Mouse (Mus musculus) layer of hippocampus, adult 2 months (tissue): ENCODE data around the gene Nsmce1. TPM values are rescaled to one million over a fixed set of nuclear protein-coding genes. Genes with fewer than 3 reads are reported as not detected.
"Not testable (repeated sequence)": the region's sequence is repeated elsewhere in the genome, so short reads cannot be mapped to it uniquely, and the experiment has no call there.

Experiments
- DNase-seq, 2 experiments: peaks; one replicate each; pipeline ENCODE4 v3.0.0; 2022; ENCODE audit warnings: low spot score in 2 of 2
- H3K27ac ChIP-seq: fragments of 200-600 bp; 2 replicates; pipeline ENCODE4 v1.8.1; 2022
- H3K4me3 ChIP-seq: fragments of 200-600 bp; 2 replicates; pipeline ENCODE4 v1.8.1; 2022; ENCODE audit warnings: mild to moderate bottlenecking
- CTCF ChIP-seq: fragments of 200-600 bp; conservative IDR thresholded peaks from 2 replicates; pipeline ENCODE4 v1.8.1; 2022; ENCODE audit warnings: antibody characterized with exemption, mild to moderate bottlenecking, moderate library complexity
- total RNA-seq, 2 experiments: library from RNA; stranded (reverse); gene quantifications; 2 replicates each; pipeline ENCODE4 v1.2.3; 2021

Gene Nsmce1
- total RNA-seq, 2 experiments from 2014 or later: 16.0 to 16.4 TPM

- Histone ChIP-seq H3K27ac (peak within 1 kb of the TSS; percentile 92), H3K4me3 (peak within 1 kb of the TSS; percentile 62)
- peak; percentile 88 to 92 for DNase-seq
- TF ChIP-seq CTCF: no peak
Measured at GRCm38 (mm10) chr7:125444464-125445401, 46.7 kb downstream of the Nsmce1 start, which contains the start of gene Kdm8. TSS of gene Kdm8 (plus strand) at chr7:125444676.

DNA sequence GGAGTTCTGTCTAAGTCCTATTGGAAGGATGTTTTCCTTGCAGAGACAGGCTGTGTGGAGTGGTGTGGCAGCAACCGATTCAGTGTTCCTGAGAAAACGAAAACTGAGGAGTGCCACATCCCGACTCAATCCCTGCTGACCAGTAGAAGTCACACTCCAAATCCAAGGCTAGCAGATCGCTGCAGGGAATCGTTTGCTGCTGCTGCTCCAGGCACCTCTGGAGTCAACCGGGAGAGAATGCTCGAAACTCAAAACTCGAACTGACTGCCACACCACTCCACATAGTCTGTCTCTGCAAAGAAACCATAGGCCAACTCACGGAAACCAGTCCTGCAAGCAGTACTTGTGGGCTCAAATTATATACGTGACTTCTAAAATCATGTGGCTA lies 47.3 kb downstream of the Nsmce1 start:
- no peak for DNase-seq
- TF ChIP-seq CTCF: no peak

DNA sequence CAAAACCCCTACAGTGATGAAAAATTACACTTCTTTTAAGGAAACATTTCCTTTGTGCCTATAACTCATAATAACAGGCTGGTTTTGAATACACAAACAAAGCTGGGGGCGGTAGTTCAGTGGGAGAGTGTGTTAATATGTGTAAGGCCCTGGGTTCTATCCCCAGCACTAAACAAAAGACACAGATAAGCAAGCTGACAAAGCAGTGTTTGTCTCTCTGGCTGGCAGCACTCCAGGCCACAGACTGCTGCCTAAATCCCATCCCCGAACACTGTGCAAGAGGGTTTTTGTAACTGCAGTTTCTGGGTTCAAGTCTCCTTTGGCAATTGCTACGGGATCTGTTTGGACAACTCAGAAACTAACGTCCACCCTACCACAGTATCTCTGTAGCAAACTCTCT lies 49.1 kb downstream of the Nsmce1 start:
- no peak for DNase-seq
- TF ChIP-seq CTCF: no peak
- Histone ChIP-seq H3K27ac (no peak overlapping the region), H3K4me3 (no peak overlapping the region)

More for the DNA sequence above, 47.3 kb downstream of the Nsmce1 start:
- Histone ChIP-seq H3K4me3 (peak overlapping the region; percentile 62), H3K27ac (peak overlapping the region; percentile 92)

GRCm38 (mm10) chr7:125434666-125435290 lies 56.6 kb downstream of the Nsmce1 start:
- Histone ChIP-seq H3K4me3 (no peak overlapping the region), H3K27ac (0 out of 2 replicates have a peak overlapping the region, but pooled peaks have one; percentile 5)
- no peak for DNase-seq
- TF ChIP-seq CTCF: no peak

DNA sequence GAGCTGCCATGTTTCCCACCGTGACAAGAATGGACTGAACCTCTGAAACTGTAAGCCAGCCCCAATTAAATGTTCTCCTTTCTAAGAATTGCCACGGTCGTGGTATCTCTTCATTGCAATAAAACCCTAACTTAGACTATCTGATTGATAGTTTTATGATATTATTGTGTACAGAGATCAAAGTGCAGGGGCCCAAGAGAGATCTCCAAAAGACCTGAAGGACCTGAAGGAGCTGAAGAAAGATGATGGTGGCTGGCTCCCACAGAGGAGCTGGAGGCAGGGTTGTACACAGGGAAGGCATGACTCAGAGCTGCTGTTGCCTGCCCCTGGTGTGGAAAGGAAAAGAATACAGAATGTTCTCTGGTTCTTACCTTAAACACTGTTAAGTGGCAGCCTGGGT lies 57.5 kb downstream of the Nsmce1 start:
- no peak for TF ChIP-seq CTCF

DNA sequence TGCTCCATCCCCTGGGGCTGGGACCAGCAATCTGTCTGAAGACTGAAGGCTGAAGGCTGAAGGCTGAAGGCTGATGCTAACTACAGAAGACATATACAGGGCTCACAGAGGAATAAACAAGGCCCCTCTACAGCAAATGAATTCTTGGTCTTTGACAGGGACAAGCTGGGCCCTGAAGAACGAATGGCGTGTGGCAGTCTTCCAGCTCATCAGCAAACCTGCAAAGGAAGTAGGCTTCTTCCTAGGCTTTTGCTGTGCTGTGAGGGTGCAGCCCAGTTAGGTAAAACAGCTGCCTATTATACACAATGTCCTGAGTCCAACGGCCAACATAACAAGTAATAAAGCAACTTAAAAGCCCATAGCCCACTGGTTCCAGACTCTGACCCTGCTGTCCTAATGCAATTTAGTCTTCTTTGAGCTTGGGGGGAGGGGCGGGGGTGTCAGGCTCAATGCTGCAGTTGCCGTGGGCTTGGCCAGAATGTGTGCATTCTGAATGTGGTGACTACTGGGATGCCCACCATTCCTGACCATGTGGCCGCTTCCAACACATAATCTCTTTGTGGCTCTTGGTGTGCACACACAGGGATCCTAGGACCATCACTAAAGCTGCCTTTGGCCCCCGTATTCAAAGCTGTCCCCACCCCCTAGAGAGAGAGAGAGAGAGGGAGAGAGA lies 61.1 kb downstream of the Nsmce1 start:
- no peak overlapping the region for H3K27ac ChIP-seq
- H3K4me3 ChIP-seq: no peak overlapping the region
- no peak for TF ChIP-seq CTCF
- DNase-seq: no peak

More for the DNA sequence above, 57.5 kb downstream of the Nsmce1 start:
- Histone ChIP-seq H3K27ac (no peak overlapping the region), H3K4me3 (no peak overlapping the region)
- no peak for DNase-seq

DNA sequence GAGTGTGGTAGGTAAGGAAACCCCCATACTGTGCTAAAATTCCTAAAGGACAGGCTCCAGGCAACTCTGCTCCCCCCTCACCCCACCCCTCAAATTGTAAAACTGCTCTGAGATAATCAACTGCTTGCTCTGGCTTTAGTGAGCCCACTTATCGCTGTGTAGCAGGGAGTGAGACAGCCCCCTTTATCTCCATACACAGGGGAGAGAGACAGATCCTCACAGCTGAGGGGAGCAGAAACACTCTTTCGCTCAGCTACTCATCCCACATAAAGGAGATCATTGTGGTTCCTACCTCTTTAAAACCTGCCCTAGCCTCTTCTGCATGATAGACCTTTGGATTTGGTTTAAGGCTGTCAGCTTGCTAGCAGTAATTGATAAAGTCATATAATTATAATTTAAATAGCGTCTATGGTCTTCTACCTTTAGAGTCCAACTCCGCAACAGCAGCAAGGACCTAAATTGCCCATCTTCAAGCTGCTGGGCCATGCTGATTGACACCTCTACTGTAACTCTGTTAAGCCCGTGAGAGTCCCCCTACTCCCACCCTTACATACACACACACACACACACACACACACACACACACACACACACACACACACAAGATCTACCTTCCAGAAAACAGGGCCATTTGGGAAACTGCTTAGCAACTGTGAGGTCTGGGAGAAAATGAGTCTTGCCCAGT lies 62.4 kb downstream of the Nsmce1 start:
- H3K27ac ChIP-seq, H3K4me3 ChIP-seq, DNase-seq: not testable (repeated sequence)

DNA sequence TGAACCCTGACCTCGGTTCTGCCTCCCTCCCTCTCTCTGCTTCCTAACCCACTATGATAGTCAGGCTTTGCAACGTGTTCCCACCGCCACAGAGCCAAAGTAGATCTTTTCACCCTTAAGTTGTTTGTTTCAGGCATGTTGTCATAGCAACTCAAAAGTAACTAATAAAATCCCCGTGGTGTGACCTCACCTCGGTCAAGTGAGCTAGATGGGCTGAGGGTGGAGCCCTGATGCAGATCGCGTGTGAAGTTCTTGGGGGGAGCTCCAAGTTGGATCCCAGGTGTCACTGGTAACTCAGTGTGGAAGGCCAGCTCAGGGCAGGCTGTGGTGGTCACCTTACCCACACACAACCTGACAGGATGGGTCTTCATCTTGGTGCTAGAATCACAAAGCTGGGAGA lies 63.0 kb downstream of the Nsmce1 start:
- TF ChIP-seq CTCF: no peak
- DNase-seq: no peak
- no peak overlapping the region for H3K4me3 ChIP-seq
- no peak overlapping the region for H3K27ac ChIP-seq

- Histone ChIP-seq H3K4me3 (no peak overlapping the region), H3K27ac (no peak overlapping the region)
- DNase-seq: no peak
- TF ChIP-seq CTCF: no peak
Measured at GRCm38 (mm10) chr7:125427492-125428090, 63.8 kb downstream of the Nsmce1 start.

DNA sequence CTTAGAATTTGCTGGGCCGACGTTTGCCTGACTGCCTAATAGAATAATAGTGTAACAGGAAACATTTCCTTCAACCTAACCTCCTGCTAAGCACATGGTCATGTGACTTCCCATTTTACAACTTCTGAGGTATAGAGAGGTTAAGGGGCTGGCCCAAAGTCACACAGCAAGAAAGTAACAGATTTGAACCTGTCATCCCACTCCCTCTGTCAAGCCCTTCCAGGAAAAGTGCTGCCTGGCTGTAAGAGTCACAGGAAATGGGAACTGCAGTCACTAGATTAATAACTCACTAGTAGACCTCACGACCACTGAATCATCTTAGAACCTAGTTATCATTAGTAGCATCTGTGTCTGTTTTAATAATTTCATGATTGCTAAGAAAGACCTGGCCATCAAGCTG lies 68.3 kb downstream of the Nsmce1 start:
- TF ChIP-seq CTCF: no peak
- no peak overlapping the region for H3K27ac ChIP-seq
- H3K4me3 ChIP-seq: no peak overlapping the region
- no peak for DNase-seq

DNA sequence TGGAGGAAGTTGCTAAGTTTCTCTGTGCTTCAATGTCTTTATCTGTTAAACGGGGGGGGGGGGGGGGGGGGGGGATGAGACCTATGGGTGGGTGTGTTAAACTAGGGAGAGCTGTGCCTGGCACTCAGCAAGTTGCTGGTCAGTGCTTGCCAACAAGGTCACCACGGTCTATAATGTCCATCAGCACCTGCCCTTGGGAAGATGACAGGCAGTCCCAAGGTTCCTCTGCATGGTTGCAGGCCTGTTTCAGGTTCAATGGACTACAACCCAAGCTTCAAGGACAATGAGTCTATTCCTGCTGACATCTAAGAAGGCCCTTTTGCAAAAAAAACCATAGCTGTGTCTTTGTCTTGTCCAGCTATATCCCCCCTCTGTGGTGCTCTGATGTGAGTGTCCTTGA lies 69.5 kb downstream of the Nsmce1 start:
- TF ChIP-seq CTCF: no peak
- no peak overlapping the region for H3K4me3 ChIP-seq
- no peak for DNase-seq
- no peak overlapping the region for H3K27ac ChIP-seq

DNA sequence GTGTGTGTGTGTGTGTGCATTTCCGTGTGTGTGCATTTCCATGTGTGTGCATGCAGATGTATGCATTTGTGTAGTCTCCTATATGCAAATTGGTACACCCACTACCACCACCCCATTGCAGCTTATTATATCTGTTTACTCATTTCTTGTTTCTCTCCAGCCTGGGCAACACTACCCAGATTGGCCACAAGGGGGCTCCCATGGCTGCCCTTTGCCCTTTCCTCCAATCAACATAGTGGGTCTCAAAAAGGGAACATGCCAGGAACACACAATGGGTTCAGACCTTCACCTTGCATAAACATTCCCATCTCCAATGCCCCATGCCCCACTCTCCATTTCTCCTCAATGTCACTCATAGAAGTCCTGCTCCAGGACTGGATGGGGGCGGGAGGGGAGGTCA lies 71.2 kb downstream of the Nsmce1 start:
- peak; percentile 76 for TF ChIP-seq CTCF
- H3K27ac ChIP-seq: no peak overlapping the region
- DNase-seq: peak in 1 of 2 experiments; percentile 39
- H3K4me3 ChIP-seq: no peak overlapping the region
